Mouse (Mus musculus): ENCODE results near the gene Dera. TPM values are rescaled to one million over a fixed set of nuclear protein-coding genes. Genes with fewer than 3 reads are reported as not detected.
A peak's percentile ranks its signal among the peaks of the same experiment; 100 is the strongest.

Dera gene
- polyA plus RNA-seq, 1 experiment from 2014 or later: 87.3 TPM

DNA sequence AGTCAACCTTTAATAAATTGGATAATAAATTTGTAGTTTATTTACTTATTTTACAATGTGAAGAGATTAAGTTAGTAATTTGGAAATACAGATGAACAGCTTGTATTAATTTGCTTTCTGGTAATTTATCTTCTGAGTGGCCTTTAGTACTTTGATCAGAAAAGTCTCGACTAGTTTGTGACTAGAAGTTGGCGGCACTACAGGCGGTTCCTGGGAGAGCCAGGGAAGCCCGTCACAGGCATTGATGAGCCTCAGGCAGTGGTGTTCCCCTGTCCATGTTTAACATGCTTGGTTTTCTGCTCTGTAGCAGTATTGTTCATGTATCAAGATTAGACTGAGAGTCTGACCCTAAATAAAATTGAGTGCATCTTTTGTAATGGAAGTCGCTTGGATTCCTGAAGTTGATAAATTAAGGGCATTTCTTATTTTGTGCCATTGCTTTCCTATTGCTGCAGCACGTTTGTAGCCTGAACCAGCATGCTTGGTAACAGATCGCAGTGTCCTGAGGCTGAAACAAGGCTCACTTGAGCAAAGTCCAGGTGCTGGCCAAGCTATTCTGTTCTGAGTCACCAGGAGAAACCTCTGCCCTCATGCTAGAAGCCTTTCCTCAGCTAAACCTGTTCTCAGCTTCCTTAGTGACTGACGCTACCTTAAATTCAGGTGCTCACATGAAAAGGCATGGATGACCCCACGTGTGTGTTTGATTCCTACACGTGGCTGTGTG, 2.6 kb upstream of the Dera start:
- Histone ChIP-seq H3K4me3 (ENCODE audit: low read depth, low read length) (no peak overlapping the region), H3K27me3 (replicated peaks; ENCODE audit: control insufficient read depth, insufficient read depth, low read length) (no peaks in the 10 kb centered on the region), H3K4me1 (replicated peaks; ENCODE audit: control insufficient read depth, insufficient read depth, low read length) (0 out of 2 replicates have a peak, but pooled peaks cover 2% of the 10 kb centered on the region), H3K4me2 (no peak overlapping the region), H3K9ac (ENCODE audit: low read depth, low read length) (no peak overlapping the region), H3K36me3 (ENCODE audit: control insufficient read depth, insufficient read depth, low read length) (peaks cover 21% of the 10 kb centered on the region), H3K9me3 (ENCODE audit: control insufficient read depth, low read length) (no peaks in the 10 kb centered on the region), H3K27ac (ENCODE audit: low read depth, low read length) (no peak overlapping the region)
- DNase-seq (ENCODE audit: low spot score): peak; percentile 26
- ATAC-seq (replicated peaks; ENCODE audit: low FRiP score): no peak
- WGBS: 88% methylated on average over 10 of the region's 10 CpGs

DNA sequence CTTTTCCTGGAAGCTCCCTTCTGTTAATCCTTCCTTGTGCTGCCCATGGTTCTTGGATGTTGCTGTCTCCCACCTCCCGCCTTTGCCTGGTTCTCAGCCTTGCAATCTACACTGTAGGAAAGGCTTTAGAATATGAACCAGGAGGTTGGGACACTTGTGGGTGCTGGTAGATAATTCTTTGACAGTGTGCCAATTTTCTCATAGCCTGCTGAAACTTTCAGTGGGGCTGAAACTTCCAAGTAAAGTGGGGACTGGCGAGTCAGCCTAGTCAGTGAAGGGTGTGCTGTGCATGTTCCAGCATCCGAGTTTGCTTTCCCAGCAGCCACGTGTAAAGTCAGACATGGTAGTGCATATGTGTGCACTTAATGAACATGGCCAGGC, 2.1 kb upstream of the Dera start:
- H3K9ac ChIP-seq (ENCODE audit: low read depth, low read length): no peak overlapping the region
- 87% methylated on average over 4 of the region's 4 CpGs for WGBS
- 0 out of 2 replicates have a peak, but pooled peaks cover 2% of the 10 kb centered on the region for H3K4me1 ChIP-seq (replicated peaks; ENCODE audit: control insufficient read depth, insufficient read depth, low read length)
- H3K27ac ChIP-seq (ENCODE audit: low read depth, low read length): no peak overlapping the region
- no peak overlapping the region for H3K4me2 ChIP-seq
- H3K36me3 ChIP-seq (ENCODE audit: control insufficient read depth, insufficient read depth, low read length): peaks cover 21% of the 10 kb centered on the region
- H3K4me3 ChIP-seq (ENCODE audit: low read depth, low read length): no peak overlapping the region
- no peaks in the 10 kb centered on the region for H3K9me3 ChIP-seq (ENCODE audit: control insufficient read depth, low read length)
- ATAC-seq (replicated peaks; ENCODE audit: low FRiP score): no peak
- H3K27me3 ChIP-seq (replicated peaks; ENCODE audit: control insufficient read depth, insufficient read depth, low read length): no peaks in the 10 kb centered on the region
- DNase-seq (ENCODE audit: low spot score): peak; percentile 27

DNA sequence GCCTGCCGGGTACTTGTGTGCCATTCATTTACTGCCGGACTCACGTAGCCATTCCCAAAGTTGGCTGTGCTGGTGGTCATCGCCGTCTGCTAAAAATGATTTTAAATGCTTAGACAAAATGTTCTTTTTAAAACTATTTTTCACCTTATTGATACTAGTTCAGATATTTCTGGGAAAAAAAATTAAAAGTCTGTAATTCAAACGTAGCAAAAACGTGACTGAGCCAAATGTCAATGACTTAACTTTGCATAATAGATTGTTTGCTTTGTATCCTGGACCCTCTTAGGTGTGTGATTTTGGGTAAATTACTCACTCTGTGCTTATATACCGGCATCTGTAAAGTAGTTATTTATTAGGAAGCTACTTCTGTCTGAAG, 499 bp downstream of the Dera start:
- 5% methylated on average over 8 of the region's 8 CpGs for WGBS
- peak overlapping the region; percentile 74 for H3K4me3 ChIP-seq (ENCODE audit: low read depth, low read length)
- H3K27me3 ChIP-seq (replicated peaks; ENCODE audit: control insufficient read depth, insufficient read depth, low read length): no peaks in the 10 kb centered on the region
- DNase-seq (ENCODE audit: low spot score) (no peak), ATAC-seq (replicated peaks; ENCODE audit: low FRiP score) (no peak)
- H3K36me3 ChIP-seq (ENCODE audit: control insufficient read depth, insufficient read depth, low read length): peaks cover 14% of the 10 kb centered on the region
- peaks cover 2% of the 10 kb centered on the region; the same call in 1 of the 2 replicates for H3K4me1 ChIP-seq (replicated peaks; ENCODE audit: control insufficient read depth, insufficient read depth, low read length)
- H3K27ac ChIP-seq (ENCODE audit: low read depth, low read length): peak overlapping the region; percentile 62; the same call in 1 of the 2 replicates
- H3K4me2 ChIP-seq: peak overlapping the region; percentile 64
- peak overlapping the region; percentile 78 for H3K9ac ChIP-seq (ENCODE audit: low read depth, low read length)
- no peaks in the 10 kb centered on the region for H3K9me3 ChIP-seq (ENCODE audit: control insufficient read depth, low read length)

DNA sequence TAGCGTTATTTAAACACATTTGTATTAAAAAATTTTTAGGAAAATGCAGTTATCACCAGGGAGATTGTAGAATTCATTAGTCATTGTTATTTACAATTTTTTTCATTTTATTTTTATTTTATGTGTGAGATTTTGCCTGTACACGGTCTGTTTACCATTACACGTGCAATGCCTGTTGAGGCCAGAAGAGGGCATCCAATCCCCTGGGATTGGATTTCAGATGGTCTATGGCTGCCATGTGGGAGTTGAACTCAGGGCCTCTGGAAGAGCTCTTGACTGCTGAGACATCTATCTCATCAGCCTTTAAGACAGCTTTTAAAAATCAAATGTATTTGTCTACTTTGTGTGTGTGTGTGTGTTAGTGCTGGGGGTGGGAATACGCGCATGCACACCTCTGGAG, 2.0 kb downstream of the Dera start:
- ATAC-seq (replicated peaks; ENCODE audit: low FRiP score) (no peak), DNase-seq (ENCODE audit: low spot score) (peak; percentile 29)
- H3K4me2 ChIP-seq: no peak overlapping the region
- WGBS: 58% methylated on average over 5 of the region's 5 CpGs
- peaks cover 2% of the 10 kb centered on the region; the same call in 1 of the 2 replicates for H3K4me1 ChIP-seq (replicated peaks; ENCODE audit: control insufficient read depth, insufficient read depth, low read length)
- H3K4me3 ChIP-seq (ENCODE audit: low read depth, low read length): no peak overlapping the region
- no peak overlapping the region for H3K9ac ChIP-seq (ENCODE audit: low read depth, low read length)
- H3K9me3 ChIP-seq (ENCODE audit: control insufficient read depth, low read length): no peaks in the 10 kb centered on the region
- H3K27me3 ChIP-seq (replicated peaks; ENCODE audit: control insufficient read depth, insufficient read depth, low read length): no peaks in the 10 kb centered on the region
- no peak overlapping the region for H3K27ac ChIP-seq (ENCODE audit: low read depth, low read length)
- H3K36me3 ChIP-seq (ENCODE audit: control insufficient read depth, insufficient read depth, low read length): peaks cover 7% of the 10 kb centered on the region

DNA sequence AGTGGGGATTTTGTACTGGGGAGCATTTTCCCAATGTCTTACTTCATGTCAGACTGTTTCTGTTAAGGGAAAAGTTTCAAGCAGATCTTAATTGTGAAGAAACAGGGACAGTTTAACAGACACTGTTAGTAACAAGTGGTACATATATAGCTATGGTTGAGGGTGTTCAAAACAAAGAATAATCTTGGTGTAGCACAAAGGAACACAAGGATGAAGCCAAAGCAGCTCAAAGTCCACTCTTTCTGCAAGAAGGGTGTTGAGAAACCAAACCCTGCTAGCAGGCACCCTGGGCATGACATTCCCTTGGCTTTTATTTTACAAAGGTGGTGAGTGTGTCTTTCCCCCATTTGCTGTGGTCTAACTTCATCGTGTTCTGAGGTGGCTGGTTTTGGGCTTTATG, 3.5 kb downstream of the Dera start:
- DNase-seq (ENCODE audit: low spot score) (no peak), ATAC-seq (replicated peaks; ENCODE audit: low FRiP score) (no peak)
- peaks cover 2% of the 10 kb centered on the region; the same call in 1 of the 2 replicates for H3K4me1 ChIP-seq (replicated peaks; ENCODE audit: control insufficient read depth, insufficient read depth, low read length)
- no peaks in the 10 kb centered on the region for H3K36me3 ChIP-seq (ENCODE audit: control insufficient read depth, insufficient read depth, low read length)
- H3K27ac ChIP-seq (ENCODE audit: low read depth, low read length): no peak overlapping the region
- no peaks in the 10 kb centered on the region for H3K27me3 ChIP-seq (replicated peaks; ENCODE audit: control insufficient read depth, insufficient read depth, low read length)
- no peak overlapping the region for H3K4me3 ChIP-seq (ENCODE audit: low read depth, low read length)
- WGBS: 82% methylated on average over 1 of the region's 1 CpGs
- H3K9me3 ChIP-seq (ENCODE audit: control insufficient read depth, low read length): no peaks in the 10 kb centered on the region
- no peak overlapping the region for H3K4me2 ChIP-seq
- H3K9ac ChIP-seq (ENCODE audit: low read depth, low read length): no peak overlapping the region

DNA sequence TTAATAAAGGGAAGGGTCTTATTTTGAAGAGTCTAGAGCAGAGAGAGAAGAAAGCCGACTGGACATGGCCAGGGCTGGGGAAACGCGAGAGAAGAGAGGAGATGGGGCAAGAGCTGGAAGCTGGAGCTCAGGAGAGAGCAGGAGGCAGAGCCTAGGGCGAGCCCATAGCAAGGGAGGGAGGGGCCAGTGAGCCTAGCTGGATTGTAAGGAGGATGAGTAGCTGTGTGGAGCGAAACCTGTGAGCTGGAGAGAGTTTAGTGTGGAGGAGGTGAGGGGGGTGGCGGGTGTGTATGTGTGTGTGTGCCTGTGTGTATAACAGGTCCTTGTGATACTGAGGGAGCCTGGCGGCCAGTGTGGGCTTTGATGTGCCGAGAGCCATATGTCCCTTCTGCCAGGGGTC, 5.3 kb downstream of the Dera start:
- ATAC-seq (replicated peaks; ENCODE audit: low FRiP score) (no peak), DNase-seq (ENCODE audit: low spot score) (no peak)
- H3K9ac ChIP-seq (ENCODE audit: low read depth, low read length): no peak overlapping the region
- H3K27me3 ChIP-seq (replicated peaks; ENCODE audit: control insufficient read depth, insufficient read depth, low read length): no peaks in the 10 kb centered on the region
- no peak overlapping the region for H3K4me2 ChIP-seq
- no peaks in the 10 kb centered on the region for H3K36me3 ChIP-seq (ENCODE audit: control insufficient read depth, insufficient read depth, low read length)
- H3K27ac ChIP-seq (ENCODE audit: low read depth, low read length): no peak overlapping the region
- no peaks in the 10 kb centered on the region for H3K9me3 ChIP-seq (ENCODE audit: control insufficient read depth, low read length)
- peaks cover 2% of the 10 kb centered on the region; the same call in 1 of the 2 replicates for H3K4me1 ChIP-seq (replicated peaks; ENCODE audit: control insufficient read depth, insufficient read depth, low read length)
- H3K4me3 ChIP-seq (ENCODE audit: low read depth, low read length): no peak overlapping the region
- WGBS: 60% methylated on average over 8 of the region's 8 CpGs

- Histone ChIP-seq H3K9me3 (ENCODE audit: control insufficient read depth, low read length) (no peaks in the 10 kb centered on the region), H3K36me3 (ENCODE audit: control insufficient read depth, insufficient read depth, low read length) (no peaks in the 10 kb centered on the region), H3K4me2 (no peak overlapping the region), H3K4me3 (ENCODE audit: low read depth, low read length) (no peak overlapping the region), H3K27me3 (replicated peaks; ENCODE audit: control insufficient read depth, insufficient read depth, low read length) (no peaks in the 10 kb centered on the region), H3K4me1 (replicated peaks; ENCODE audit: control insufficient read depth, insufficient read depth, low read length) (no peaks in the 10 kb centered on the region; the same call in 1 of the 2 replicates), H3K27ac (ENCODE audit: low read depth, low read length) (no peak overlapping the region), H3K9ac (ENCODE audit: low read depth, low read length) (no peak overlapping the region)
- WGBS: 87% methylated on average over 15 of the region's 15 CpGs
- no peak for DNase-seq (ENCODE audit: low spot score)
- no peak for ATAC-seq (replicated peaks; ENCODE audit: low FRiP score)
Observed at GRCm38 (mm10) chr6:137760966-137761365, 6.6 kb downstream of the Dera start.

DNA sequence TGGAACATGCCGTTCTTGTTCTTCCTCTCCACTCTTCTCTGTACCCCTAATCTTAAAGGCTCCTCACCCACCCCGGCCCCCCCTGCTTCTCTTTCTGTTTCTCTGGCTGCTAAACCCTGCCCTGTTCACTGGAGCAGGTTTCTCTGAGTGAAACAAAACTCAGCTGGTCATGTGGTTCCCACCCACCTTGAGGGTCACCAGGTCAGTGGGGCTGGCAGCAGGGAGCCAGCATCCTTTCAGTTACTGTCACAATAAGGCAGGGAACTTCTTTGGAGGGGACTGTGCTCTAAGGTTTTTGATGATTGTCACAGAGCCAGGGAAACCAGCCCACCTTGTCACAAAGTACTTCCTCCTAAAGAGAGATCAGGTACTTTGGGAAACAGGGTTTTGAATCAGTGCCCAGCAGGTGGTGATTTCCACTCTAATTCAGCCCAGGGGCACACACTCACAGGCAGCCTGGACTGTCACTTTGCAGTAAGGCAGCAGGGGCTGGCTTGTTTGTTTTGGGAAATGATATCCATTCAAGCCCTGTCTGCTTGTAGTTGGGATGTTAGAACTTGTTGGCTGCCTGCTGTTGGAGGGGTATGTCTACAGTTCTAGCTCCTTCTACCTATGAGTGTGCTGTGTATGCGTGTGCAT, 10.3 kb downstream of the Dera start:
- no peaks in the 10 kb centered on the region for H3K4me1 ChIP-seq (replicated peaks; ENCODE audit: control insufficient read depth, insufficient read depth, low read length)
- no peak overlapping the region for H3K27ac ChIP-seq (ENCODE audit: low read depth, low read length)
- H3K9me3 ChIP-seq (ENCODE audit: control insufficient read depth, low read length): no peaks in the 10 kb centered on the region
- DNase-seq (ENCODE audit: low spot score) (no peak), ATAC-seq (replicated peaks; ENCODE audit: low FRiP score) (no peak)
- no peak overlapping the region for H3K4me2 ChIP-seq
- WGBS: 73% methylated on average over 3 of the region's 3 CpGs
- no peaks in the 10 kb centered on the region for H3K27me3 ChIP-seq (replicated peaks; ENCODE audit: control insufficient read depth, insufficient read depth, low read length)
- no peaks in the 10 kb centered on the region for H3K36me3 ChIP-seq (ENCODE audit: control insufficient read depth, insufficient read depth, low read length)
- no peak overlapping the region for H3K4me3 ChIP-seq (ENCODE audit: low read depth, low read length)
- H3K9ac ChIP-seq (ENCODE audit: low read depth, low read length): no peak overlapping the region

DNA sequence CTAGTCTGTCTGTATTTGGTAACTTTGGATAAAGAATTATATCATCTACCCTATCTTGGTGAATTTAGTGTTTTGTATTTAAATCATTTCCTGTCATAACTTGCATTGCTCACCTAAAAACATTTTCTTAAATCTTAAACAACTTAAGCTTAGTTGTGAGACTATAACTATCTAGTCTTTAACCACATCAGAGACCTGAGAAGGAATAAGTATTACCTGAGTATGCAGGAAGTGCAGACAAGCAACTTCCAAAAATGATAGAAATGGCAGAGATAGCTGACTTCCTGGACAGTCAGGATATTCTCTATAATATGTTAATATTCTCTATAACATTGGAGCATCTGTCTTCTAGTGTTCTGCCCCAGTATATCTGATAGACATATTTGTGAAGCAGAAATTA, 11.8 kb downstream of the Dera start:
- no peak for DNase-seq (ENCODE audit: low spot score)
- no peaks in the 10 kb centered on the region for H3K27me3 ChIP-seq (replicated peaks; ENCODE audit: control insufficient read depth, insufficient read depth, low read length)
- H3K4me2 ChIP-seq: no peak overlapping the region
- no peaks in the 10 kb centered on the region for H3K4me1 ChIP-seq (replicated peaks; ENCODE audit: control insufficient read depth, insufficient read depth, low read length)
- H3K4me3 ChIP-seq (ENCODE audit: low read depth, low read length): no peak overlapping the region
- H3K27ac ChIP-seq (ENCODE audit: low read depth, low read length): no peak overlapping the region
- H3K36me3 ChIP-seq (ENCODE audit: control insufficient read depth, insufficient read depth, low read length): no peaks in the 10 kb centered on the region
- H3K9me3 ChIP-seq (ENCODE audit: control insufficient read depth, low read length): no peaks in the 10 kb centered on the region
- ATAC-seq (replicated peaks; ENCODE audit: low FRiP score): no peak
- H3K9ac ChIP-seq (ENCODE audit: low read depth, low read length): no peak overlapping the region

Measured in liver, embryonic 11.5 days (tissue).